Mouse (Mus musculus) kidney, postnatal 0 days (tissue): ENCODE data around the gene Mogs. TPM values are rescaled to one million over a fixed set of nuclear protein-coding genes. Genes with fewer than 3 reads are reported as not detected.

ENCODE experiments used
- ATAC-seq: fragments of 200-750 bp; cut with Nextera tagmentation; replicated peaks from 2 replicates; pipeline ENCODE4 v1.8.0; 2017; ENCODE audit warnings: low read depth, moderate number of reproducible peaks, moderate TSS enrichment, moderate library complexity; ENCODE audit not compliant: low FRiP score
- DNase-seq: peaks from one replicate; pipeline ENCODE4 v3.0.0-alpha.2; 2016; ENCODE audit warnings: low spot score
- H3K27ac ChIP-seq: fragments of 300-500 bp; sonication (generic); 2 replicates; pipeline ENCODE4 v1.5.1; 2014; ENCODE audit warnings: mild to moderate bottlenecking
- H3K27me3 ChIP-seq: fragments of 300-500 bp; sonication (generic); 2 replicates; pipeline ENCODE4 v1.6.1; 2014; ENCODE audit warnings: low read length, mixed read lengths; ENCODE audit not compliant: insufficient read depth
- H3K36me3 ChIP-seq: fragments of 300-500 bp; sonication (generic); 2 replicates; pipeline ENCODE4 v1.6.1; 2014; ENCODE audit warnings: low read length, mixed read lengths; ENCODE audit not compliant: insufficient read depth
- H3K4me1 ChIP-seq: fragments of 300-500 bp; sonication (generic); replicated peaks from 2 replicates; pipeline ENCODE4 v1.6.1; 2014; ENCODE audit warnings: antibody characterized with exemption, low read length, mixed read lengths; ENCODE audit not compliant: insufficient read depth
- H3K4me2 ChIP-seq: fragments of 300-500 bp; sonication (generic); 2 replicates; pipeline ENCODE4 v1.6.1; 2014; ENCODE audit warnings: mild to moderate bottlenecking, low read length, moderate library complexity, mixed read lengths
- H3K4me3 ChIP-seq: fragments of 300-500 bp; sonication (generic); replicated peaks from 2 replicates; pipeline ENCODE4 v1.5.1; 2014; ENCODE audit warnings: low read depth, low read length
- H3K9ac ChIP-seq: fragments of 300-500 bp; sonication (generic); 2 replicates; pipeline ENCODE4 v1.6.1; 2014; ENCODE audit warnings: low read depth, low read length
- H3K9me3 ChIP-seq: fragments of 300-500 bp; sonication (generic); replicated peaks from 2 replicates; pipeline ENCODE4 v1.6.1; 2016; ENCODE audit warnings: low read length, inconsistent platforms, mixed read lengths
- CTCF ChIP-seq: IDR thresholded peaks from 2 replicates; pipeline ENCODE4 v1.5.1; 2016; ENCODE audit warnings: antibody characterized with exemption, low read depth, mild to moderate bottlenecking, moderate library complexity
- WGBS: fragments of 180-500 bp; shearing (Covaris S2); extraction: QIAGEN DNeasy Blood & Tissue Kit; methylation state at CpG from one replicate; pipeline ENCODE4 v1.1.7; 2014; 5-methylcytosine and 5-hydroxymethylcytosine counted together
- polyA plus RNA-seq: library from polyadenylated mRNA; unstranded; fragments of >200 nt; fragmentation: Nextera tagmentation; extraction: Ambion mirVana; gene quantifications from 2 replicates; pipeline ENCODE4 v1.2.1, GENCODE M21; 2015

Gene Mogs
- polyA plus RNA-seq, 1 experiment from 2014 or later: 37.6 TPM

DNA sequence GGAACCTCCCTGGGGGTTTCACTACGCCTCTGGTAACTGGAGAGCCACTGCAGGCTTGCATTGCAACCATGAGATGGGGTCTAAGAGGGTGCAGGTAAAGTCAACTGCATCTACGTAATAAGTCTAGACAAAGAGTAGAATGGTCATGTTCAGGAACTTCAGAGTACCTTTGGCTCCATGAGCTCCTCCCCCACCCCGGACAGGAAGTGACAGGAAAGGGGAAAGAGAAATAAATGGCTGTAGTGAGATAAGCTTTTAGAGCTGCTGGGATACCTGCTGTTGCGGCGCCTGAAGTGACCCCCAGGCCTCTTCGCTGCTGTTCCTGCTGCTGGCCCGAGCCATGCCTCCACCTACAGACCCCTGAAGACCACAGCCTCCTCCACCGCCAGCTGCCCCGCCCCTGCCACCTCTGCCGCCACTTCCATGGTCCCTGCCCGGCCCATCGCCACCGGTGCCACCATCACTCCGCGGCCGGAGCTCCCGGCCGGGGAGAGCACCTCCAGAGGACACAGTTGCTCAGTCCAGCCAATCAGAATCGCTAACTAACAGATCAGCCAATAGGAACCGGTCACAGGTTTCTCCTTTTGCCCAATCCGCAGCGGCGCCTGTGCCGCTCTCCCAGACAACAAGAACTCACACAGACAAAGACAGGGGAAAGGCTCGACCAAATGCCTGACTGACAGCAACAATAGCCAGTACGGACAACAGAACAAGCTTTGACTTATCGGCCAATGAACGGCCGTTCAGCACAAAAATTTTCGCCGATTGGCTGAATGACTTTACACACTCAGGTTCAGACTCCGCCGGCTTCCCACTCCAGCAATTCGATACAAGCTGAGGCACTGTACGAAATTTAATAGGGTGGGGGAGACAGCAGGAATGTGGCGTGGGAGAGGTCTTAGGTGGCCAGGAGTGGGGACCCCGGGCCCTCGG lies 5.9 kb downstream of the Mogs start, which contains the start of gene Wbp1:
Wbp1 (minus strand) TSS at position 630 of the 933 bp plus-strand sequence.
- under 1% methylated on average over 38 of the region's 38 CpGs for WGBS
- Histone ChIP-seq H3K4me2 (peak within 1 kb of the TSS; percentile 80), H3K4me3 (peak within 1 kb of the TSS; percentile 68), H3K9me3 (no peaks in the 10 kb centered on the region), H3K9ac (peak within 1 kb of the TSS; percentile 73), H3K27me3 (no peaks in the 10 kb centered on the region), H3K27ac (peak within 1 kb of the TSS; percentile 93), H3K36me3 (0 out of 2 replicates have a peak, but pooled peaks cover 5% of the 10 kb centered on the region), H3K4me1 (peaks cover 43% of the 10 kb centered on the region)
- DNase-seq: peak; percentile 100
- peak; percentile 95 for ATAC-seq
- TF ChIP-seq CTCF: peak; percentile 3; the same call in 1 of the 2 replicates

DNA sequence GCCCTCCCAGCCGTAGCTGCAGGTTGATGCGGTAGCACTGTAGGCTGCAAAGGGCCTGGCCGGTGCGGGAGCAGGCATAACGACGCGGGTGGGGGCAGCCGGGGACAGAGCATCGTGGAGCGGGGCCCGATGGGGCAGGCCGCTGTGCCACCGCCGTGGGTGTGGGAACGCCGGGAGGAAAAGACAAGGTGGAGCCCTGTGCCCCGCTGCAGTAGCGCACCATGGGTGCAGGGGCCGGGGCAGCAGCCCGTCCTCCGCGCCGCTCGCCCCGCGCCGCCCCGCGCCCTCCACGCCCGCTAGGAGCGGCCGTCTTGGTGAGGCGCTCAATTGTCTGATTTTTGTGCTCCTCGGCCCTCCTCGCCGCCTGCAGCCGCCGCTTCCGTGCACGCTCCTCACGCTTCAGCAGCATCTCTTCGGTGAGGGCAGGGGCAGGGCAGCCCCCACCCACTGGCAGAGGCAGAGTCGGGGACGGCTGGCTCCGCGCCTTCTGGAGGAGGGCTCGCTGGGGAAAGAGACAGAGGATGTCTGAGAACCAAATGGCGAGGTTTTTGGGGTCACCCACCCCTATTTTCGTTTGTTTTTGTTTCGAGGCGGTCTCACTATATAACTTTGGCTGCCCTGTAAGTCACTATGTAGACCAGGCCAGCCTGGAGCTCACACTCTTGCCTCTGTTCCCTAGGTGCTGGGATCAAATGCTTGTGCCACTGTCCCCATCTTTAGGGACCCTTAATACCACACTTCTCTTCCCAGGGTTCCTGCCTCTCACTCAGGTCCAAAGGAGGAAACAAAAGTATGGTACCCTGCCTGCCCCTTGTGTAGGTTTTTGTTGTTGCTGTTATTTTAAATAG lies 6.8 kb downstream of the Mogs start:
- peak; percentile 45 for DNase-seq
- Histone ChIP-seq H3K27ac (peak overlapping the region; percentile 91), H3K9me3 (no peaks in the 10 kb centered on the region), H3K4me3 (peak overlapping the region; percentile 68), H3K36me3 (0 out of 2 replicates have a peak, but pooled peaks cover 5% of the 10 kb centered on the region), H3K27me3 (no peaks in the 10 kb centered on the region), H3K4me1 (peaks cover 38% of the 10 kb centered on the region), H3K4me2 (peak overlapping the region; percentile 80), H3K9ac (peak overlapping the region; percentile 67)
- ATAC-seq: peak; percentile 1; the same call in 1 of the 2 replicates
- WGBS: under 1% methylated on average over 41 of the region's 52 CpGs
- no peak for TF ChIP-seq CTCF

- 0 out of 2 replicates have a peak, but pooled peaks cover 5% of the 10 kb centered on the region for H3K36me3 ChIP-seq
- H3K9me3 ChIP-seq: no peaks in the 10 kb centered on the region
- H3K4me3 ChIP-seq: no peak overlapping the region
- peaks cover 38% of the 10 kb centered on the region for H3K4me1 ChIP-seq
- TF ChIP-seq CTCF: no peak
- no peak overlapping the region for H3K4me2 ChIP-seq
- WGBS: 83% methylated on average over 5 of the region's 5 CpGs
- H3K27me3 ChIP-seq: no peaks in the 10 kb centered on the region
- DNase-seq: no peak
- H3K9ac ChIP-seq: no peak overlapping the region
- no peak for ATAC-seq
- H3K27ac ChIP-seq: no peak overlapping the region
Observed at GRCm38 (mm10) chr6:83122961-83123360, 7.7 kb downstream of the Mogs start.

- peak; percentile 6; the same call in 1 of the 2 replicates for ATAC-seq
- Histone ChIP-seq H3K9ac (peak overlapping the region; percentile 58), H3K27me3 (no peaks in the 10 kb centered on the region), H3K27ac (peak overlapping the region; percentile 47; the same call in 1 of the 2 replicates), H3K4me3 (peak overlapping the region; percentile 67), H3K4me1 (peaks cover 31% of the 10 kb centered on the region), H3K4me2 (peak overlapping the region; percentile 95), H3K36me3 (no peaks in the 10 kb centered on the region), H3K9me3 (no peaks in the 10 kb centered on the region)
- peak; percentile 96 for DNase-seq
- no peak for TF ChIP-seq CTCF
- under 1% methylated on average over 30 of the region's 30 CpGs for WGBS
Observed at GRCm38 (mm10) chr6:83124851-83125312, 9.6 kb downstream of the Mogs start.

GRCm38 (mm10) chr6:83125331-83125730 lies 10.0 kb downstream of the Mogs start, which contains the start of gene Ino80b:
Gene Ino80b (minus strand): TSS chr6:83125431.
- Histone ChIP-seq H3K27ac (peak within 1 kb of the TSS; percentile 47; the same call in 1 of the 2 replicates), H3K36me3 (no peaks in the 10 kb centered on the region), H3K27me3 (no peaks in the 10 kb centered on the region), H3K4me3 (peak within 1 kb of the TSS; percentile 67), H3K4me2 (peak within 1 kb of the TSS; percentile 95), H3K9ac (peak within 1 kb of the TSS; percentile 58), H3K4me1 (peaks cover 26% of the 10 kb centered on the region), H3K9me3 (no peaks in the 10 kb centered on the region)
- ATAC-seq: no peak
- no peak for DNase-seq
- TF ChIP-seq CTCF: no peak
- WGBS: 21% methylated on average over 5 of the region's 5 CpGs

GRCm38 (mm10) chr6:83127419-83127818 lies 12.1 kb downstream of the Mogs start:
- Histone ChIP-seq H3K9me3 (no peaks in the 10 kb centered on the region), H3K27ac (no peak overlapping the region), H3K4me3 (no peak overlapping the region), H3K4me1 (peaks cover 15% of the 10 kb centered on the region), H3K9ac (no peak overlapping the region), H3K36me3 (no peaks in the 10 kb centered on the region), H3K4me2 (no peak overlapping the region), H3K27me3 (no peaks in the 10 kb centered on the region)
- 96% methylated on average over 5 of the region's 5 CpGs for WGBS
- no peak for ATAC-seq
- peak; percentile 50; the same call in 1 of the 2 replicates for TF ChIP-seq CTCF
- no peak for DNase-seq
